Mouse (Mus musculus) B cell, adult 62 days (primary cell): ENCODE results near the gene Tas2r120. TPM values are rescaled to one million over a fixed set of nuclear protein-coding genes. Genes with fewer than 3 reads are reported as not detected.

Source experiments
- total RNA-seq: library from RNA; stranded (reverse); gene quantifications from 4 replicates; pipeline ENCODE4 v1.2.4, GENCODE M21; 2023

Tas2r120 gene
- total RNA-seq = not detected in 4 replicates

DNA sequence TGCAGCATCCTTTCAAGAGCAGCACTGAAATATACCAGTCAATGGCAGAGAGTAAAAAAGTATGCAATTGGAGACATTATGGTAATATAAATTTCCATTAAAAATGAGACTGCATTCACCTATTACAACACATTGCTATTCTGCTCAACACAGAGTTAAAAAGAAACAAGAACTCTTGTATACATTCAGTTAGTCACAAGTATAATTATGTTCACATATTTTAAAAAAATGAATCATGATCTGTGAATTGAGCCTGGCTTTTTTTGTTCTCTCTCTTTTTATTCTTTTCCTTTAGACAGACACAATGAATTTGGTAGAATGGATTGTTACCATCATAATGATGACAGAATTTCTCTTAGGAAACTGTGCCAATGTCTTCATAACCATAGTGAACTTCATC is at the start of gene Tas2r120:
Tas2r120 (plus strand) TSS at position 301 of the 400 bp plus-strand sequence.

GRCm38 (mm10) chr6:132651426-132651825 is 5.3 kb upstream of the Tas2r120 start, which contains the start of gene A630073D07Rik:
TSS of gene A630073D07Rik (minus strand) at chr6:132651526.

GRCm38 (mm10) chr6:132700907-132701306 is 44.2 kb downstream of the Tas2r120 start, which contains the start of gene Tas2r121:
TSS of gene Tas2r121 (minus strand) at chr6:132701007.

Other genes with a start within 250 kb of the Tas2r120 start
- not detected in 4 replicates for gene Prh1, start 87.1 kb upstream of the Tas2r120 start, total RNA-seq
- not detected in 4 replicates for gene Prp2, start 61.0 kb upstream of the Tas2r120 start, total RNA-seq
- not detected in 4 replicates for gene A630073D07Rik, start 5.4 kb upstream of the Tas2r120 start, total RNA-seq
- not detected in 4 replicates for gene Tas2r121, start 44.1 kb downstream of the Tas2r120 start, total RNA-seq
- gene Tas2r122, start 55.0 kb downstream of the Tas2r120 start, total RNA-seq = not detected in 4 replicates
- not detected in 4 replicates for gene Tas2r115, start 81.1 kb downstream of the Tas2r120 start, total RNA-seq
- not detected in 4 replicates for gene Tas2r124, start 97.8 kb downstream of the Tas2r120 start, total RNA-seq
- not detected in 4 replicates for gene Tas2r102, start 105.2 kb downstream of the Tas2r120 start, total RNA-seq
- not detected in 4 replicates for gene Tas2r136, start 121.2 kb downstream of the Tas2r120 start, total RNA-seq
- not detected in 4 replicates for gene Tas2r117, start 145.9 kb downstream of the Tas2r120 start, total RNA-seq
- not detected in 4 replicates for gene Tas2r123, start 190.2 kb downstream of the Tas2r120 start, total RNA-seq
- not detected in 4 replicates for gene Tas2r116, start 198.5 kb downstream of the Tas2r120 start, total RNA-seq
- gene Tas2r110, start 211.1 kb downstream of the Tas2r120 start, total RNA-seq = not detected in 4 replicates
- gene Tas2r113, start 236.1 kb downstream of the Tas2r120 start, total RNA-seq = not detected in 4 replicates